Mouse (Mus musculus): ENCODE results near the gene Lor.

DNA sequence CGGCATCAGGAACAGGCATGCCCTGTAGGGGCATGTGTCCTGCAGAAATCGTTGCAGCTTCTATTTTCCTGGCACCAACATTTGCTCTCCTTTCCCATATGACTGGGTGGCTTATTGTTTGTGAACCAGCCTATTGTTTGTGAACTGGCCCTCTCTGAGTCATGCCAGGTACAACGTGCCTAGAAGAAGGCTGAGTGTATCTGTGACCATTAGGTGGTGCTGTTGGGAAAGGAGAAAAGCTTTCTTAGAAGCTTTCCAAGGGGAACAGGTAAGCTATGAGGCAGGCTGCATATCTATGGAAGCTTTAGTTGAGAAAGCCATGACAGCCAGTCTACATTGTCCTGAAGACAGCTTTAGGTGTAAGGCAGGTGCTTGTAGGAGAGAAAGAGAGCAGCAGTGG, 35.0 kb upstream of the Lor start:
- TF ChIP-seq POLR2A (IDR thresholded peaks at IDR 0.05; ENCODE audit: borderline replicate concordance, extremely low read depth, low read depth, low read length), result no peak
- no peak for TF ChIP-seq CTCF (IDR thresholded peaks at IDR 0.05; ENCODE audit: insufficient read depth, low read length)

Data from lung, adult 2 months (tissue).